Mouse (Mus musculus): ENCODE data around the gene Aldh9a1. TPM values are rescaled to one million over a fixed set of nuclear protein-coding genes. Genes with fewer than 3 reads are reported as not detected.

Aldh9a1 gene
- total RNA-seq, 2 experiments from 2014 or later: 20.1 to 24.5 TPM

DNA sequence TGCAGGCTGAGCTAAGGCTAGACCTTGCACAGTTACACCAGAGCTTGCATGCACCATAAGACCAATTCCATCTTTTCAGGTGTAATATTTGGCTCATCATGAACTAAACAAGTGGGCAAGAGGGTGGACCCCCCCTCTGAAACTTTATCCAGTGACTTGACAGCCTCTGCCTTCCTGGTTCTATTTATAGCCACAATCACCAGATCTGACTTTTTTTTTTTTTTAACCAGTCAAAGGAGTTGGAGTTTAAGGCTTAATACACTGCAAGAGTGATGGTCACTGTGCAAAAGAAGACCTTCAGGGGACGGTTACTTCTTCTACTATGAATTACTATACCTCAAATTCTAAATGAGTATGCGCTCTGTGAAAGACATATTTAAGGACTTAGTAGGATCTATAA, 35.4 kb downstream of the Aldh9a1 start:
- no peak for DNase-seq

- no peak for DNase-seq
Observed at GRCm38 (mm10) chr1:167385636-167386035, 35.8 kb downstream of the Aldh9a1 start.

DNA sequence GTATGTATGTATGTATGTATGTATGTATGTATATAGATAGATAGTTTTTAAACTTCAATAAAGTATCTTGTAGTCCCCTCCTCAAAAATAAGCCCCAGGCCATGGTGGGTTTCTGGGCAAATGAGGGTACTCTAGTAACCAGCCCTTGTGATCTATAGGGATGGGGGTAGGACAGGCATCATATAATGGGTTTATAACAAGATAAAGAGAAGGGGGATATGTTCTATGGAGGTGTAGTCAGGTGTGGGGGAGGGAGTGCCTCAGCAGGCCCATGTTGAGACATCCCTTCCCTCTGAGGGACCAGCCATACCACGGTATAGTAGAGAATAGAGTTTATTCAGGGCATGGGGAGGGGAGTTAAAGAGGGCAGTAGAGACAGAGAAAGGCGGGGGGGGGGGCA, 36.7 kb downstream of the Aldh9a1 start:
- no peak for DNase-seq

GRCm38 (mm10) chr1:167387310-167387709, 37.5 kb downstream of the Aldh9a1 start:
- DNase-seq: no peak

DNA sequence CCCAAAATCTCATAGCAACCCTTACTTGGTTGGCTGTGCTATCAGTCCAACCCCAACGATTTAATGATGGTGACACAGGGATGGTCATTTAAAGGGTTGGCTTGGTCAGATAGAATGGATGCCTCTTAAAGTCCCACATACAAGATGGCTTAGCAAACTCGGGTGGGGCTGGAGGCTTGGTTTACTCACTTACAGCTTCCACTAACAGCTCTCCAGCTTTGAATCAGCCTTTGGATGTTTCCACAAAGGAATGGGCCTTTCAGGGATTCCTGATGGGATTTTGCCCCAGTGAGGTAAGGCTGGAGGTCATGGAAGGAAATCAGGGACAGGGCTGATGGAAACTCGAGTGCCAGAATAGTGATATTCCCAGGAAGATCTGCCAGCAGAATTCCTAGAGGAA, 38.0 kb downstream of the Aldh9a1 start:
- no peak for DNase-seq

GRCm38 (mm10) chr1:167388571-167388970, 38.8 kb downstream of the Aldh9a1 start:
- DNase-seq: no peak

DNA sequence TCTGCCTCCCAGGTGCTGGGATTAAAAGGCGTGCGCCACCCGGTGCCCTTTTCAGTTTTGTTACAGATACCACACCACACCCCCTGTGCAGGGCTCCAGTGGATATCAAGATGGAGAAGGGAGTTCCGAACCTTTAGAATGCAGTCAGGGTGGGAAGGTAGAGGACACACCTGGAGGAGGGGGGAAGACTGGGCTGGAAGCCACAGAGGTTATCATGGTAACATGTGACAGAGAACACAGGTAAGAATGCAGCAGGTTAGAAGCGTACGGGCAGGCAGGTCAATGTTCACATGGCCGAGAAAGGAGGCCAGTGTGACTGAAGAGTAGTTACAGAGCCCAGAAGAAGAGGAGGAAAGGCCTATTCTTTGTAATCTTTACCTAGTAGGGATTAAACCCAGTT, 39.8 kb downstream of the Aldh9a1 start:
- no peak for DNase-seq

DNA sequence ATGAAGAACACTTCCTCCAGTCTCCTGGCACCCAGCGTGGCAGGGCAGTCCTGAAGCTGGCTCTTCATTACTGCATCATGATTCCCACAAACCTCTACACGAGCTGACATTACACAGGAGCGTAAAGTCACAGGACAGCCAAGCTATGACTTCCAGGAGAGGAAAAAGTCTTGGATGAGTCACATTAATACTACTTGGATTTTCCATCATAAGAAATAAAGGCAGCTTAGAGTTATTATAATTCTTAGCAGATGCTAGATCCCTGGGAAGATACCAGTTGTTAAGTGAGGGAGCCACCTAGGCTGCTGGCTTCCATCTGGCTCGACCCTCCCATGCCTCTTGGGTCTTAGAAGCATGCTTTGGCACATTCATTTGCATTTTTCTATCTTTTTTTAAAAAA, 40.6 kb downstream of the Aldh9a1 start:
- no peak for DNase-seq

- DNase-seq: no peak
Observed at GRCm38 (mm10) chr1:167391241-167391640, 41.5 kb downstream of the Aldh9a1 start.

- no peak for DNase-seq
Observed at GRCm38 (mm10) chr1:167392031-167392640, 42.3 kb downstream of the Aldh9a1 start.

GRCm38 (mm10) chr1:167392687-167393086, 42.9 kb downstream of the Aldh9a1 start:
- peak; percentile 16 to 33 for DNase-seq

GRCm38 (mm10) chr1:167393281-167393680, 43.5 kb downstream of the Aldh9a1 start:
- DNase-seq: no peak

DNA sequence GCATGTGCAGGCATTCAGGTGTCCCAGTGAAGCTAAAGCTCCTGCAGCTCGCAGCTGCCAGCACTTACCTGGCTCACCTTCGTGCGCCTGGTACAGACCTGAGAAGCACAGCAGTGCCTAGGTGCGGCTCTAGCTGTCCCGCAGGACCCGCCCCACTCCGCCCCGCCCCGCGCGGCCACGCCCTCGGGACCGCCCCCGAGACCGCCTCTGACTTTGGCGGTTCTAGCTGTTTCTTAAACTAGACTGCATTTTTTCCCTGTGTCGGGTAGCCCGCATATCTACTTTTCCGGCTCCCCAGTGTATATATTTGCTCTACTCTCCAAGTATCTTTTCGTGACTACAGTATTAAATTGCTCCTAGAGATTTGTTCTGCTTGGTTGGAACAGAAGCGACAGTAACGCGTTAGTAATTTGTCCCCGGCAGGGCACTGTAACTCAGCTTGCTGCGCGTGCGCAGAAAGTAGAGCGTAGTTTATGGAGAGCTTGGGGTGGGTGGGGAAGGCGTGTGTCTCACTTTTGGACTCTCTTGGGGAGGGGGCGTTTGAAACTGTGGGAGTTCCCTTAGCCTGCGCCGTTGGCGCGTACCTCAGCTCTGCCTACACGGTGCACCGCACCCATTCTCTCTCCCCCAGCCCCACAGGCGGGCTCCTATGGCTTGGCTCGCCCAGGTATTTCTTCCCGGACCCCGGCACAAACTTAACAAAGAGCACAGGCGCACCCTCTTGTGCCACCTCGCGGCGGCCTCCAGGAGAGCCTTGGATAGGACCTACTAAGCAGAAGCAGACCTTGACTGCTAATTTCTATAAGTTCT, 44.1 kb downstream of the Aldh9a1 start, which contains the start of gene Mgst3:
Gene Mgst3, minus strand, starts transcription at position 159 of the 810 bp plus-strand sequence.
- peak; percentile 92 to 96 for DNase-seq

- no peak for DNase-seq
Observed at GRCm38 (mm10) chr1:167405237-167405636, 55.4 kb downstream of the Aldh9a1 start.

DNA sequence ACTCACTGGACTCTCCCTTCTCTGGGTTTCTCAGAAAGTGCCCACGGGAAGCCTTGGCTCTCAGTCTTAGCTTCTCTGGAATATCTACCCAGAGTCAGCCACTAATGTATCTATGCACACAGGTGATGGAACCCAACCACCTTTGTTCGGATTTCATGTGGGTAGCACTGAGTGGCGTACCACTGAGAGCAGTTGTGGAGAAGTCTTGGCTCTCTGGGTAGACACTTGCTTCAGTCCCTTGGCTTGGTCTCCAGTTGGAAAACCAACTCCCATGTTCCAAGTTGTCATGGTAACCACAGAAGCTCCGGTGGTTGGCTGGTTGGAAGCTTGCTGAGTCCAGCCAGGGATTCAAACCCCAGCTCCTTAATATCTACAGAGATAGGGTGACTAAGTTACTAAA, 59.8 kb downstream of the Aldh9a1 start:
- no peak for DNase-seq

DNA sequence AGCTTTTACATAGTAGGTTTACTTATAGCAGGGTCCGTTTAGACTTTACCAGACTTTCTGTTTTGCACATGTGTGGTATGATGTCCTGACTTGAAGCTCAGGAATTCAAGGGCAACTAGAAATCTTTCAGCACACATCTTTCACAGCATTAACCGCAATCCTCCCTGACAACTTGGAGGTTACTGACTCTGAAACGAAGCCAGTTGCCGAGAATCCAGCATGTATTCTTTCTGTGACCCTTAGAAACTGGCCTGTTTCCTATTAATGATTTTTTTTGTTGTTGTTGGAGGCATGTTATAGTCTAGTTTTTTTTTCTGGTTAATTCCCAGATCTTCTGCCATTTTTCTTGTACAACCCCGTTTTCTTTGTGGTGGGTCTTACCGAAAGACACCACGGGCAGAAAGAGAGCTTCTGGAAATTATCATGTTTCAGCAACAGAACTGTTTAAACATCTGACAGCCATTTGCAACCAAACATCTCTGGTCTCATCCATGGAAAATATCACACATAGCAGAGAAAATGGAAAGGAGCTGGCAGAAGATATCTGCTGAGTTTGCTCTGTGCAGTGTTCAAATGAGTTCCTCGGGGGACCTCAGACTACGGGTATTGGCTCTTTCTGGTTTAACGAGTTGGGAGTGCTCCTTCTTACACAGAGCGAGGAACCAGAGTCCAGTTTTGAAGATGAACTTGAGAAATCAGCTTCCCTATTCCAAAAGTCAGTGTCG, 62.4 kb downstream of the Aldh9a1 start:
- no peak for DNase-seq

- DNase-seq: peak; percentile 64 to 76
Observed at GRCm38 (mm10) chr1:167414846-167415245, 65.1 kb downstream of the Aldh9a1 start.

Small RNAs within 50 kb of the gene (microRNA-seq; reads per million reads assigned to microRNA genes)
- gene Gm25911: 0 to 0.30 reads per million in 2 experiments

Other genes with a start within 250 kb of the Aldh9a1 start
- gene Uck2, start 64.7 kb upstream of the Aldh9a1 start, total RNA-seq (2021): 10 to 100 TPM; 38.1 to 39.7 TPM
- gene Tmco1, start 41.6 kb upstream of the Aldh9a1 start, total RNA-seq (2021): 10 to 100 TPM; 52.4 to 52.7 TPM
- 10 to 100 TPM; 68.7 to 70.9 TPM for gene Mgst3, start 43.9 kb downstream of the Aldh9a1 start, total RNA-seq (2021)
- not detected for gene Lrrc52, start 116.8 kb downstream of the Aldh9a1 start, total RNA-seq (2021)
- 1 to 10 TPM; 6.3 to 6.7 TPM for gene Rxrg, start 248.4 kb downstream of the Aldh9a1 start, total RNA-seq (2021)